Mouse (Mus musculus): ENCODE data around the gene St8sia4.

DNA sequence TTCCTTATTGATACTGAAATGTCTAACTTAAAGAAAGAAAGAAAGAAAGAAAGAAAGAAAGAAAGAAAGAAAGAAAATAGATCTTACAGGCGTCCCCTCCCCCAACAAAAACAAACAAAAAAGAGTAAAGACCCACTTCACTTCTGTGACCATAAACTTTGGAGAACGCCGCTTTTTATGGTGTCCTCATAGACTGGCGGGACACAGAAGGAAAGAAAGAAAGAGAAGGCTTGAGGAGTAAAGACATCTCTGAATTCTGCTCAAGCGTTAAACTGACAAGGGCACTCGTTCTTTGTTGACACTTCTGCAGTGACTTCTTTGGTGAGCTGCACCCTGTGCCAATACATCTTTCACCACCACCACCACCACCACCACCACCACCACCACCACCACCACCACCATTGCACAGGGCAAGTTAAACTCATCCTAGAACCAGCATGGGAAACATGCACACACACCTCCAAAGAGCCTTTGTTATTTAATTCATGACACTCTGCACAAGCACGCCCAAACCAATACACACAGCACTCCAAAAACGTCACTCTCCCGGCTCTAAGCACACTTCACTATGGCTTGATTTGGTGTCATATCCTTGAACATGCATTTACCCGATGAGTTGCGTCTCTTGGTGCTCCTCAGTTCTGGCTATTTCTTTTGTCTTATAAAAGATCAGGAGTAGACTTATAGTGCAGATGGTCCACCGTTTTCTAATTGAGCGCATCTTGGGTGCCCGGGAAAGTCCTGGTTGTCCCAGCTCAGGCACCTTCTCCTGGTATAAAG lies 640 bp downstream of the St8sia4 start:
- TF ChIP-seq CTCF (IDR thresholded peaks at IDR 0.05; ENCODE audit: low read depth, low read length) (no peak), POLR2A (IDR thresholded peaks at IDR 0.05; ENCODE audit: insufficient read depth, low read length) (no peak), EP300 (IDR thresholded peaks at IDR 0.05; ENCODE audit: insufficient read depth, low read depth, low read length) (no peak)

Data from ES-Bruce4 (cell line).